Mouse (Mus musculus) stomach, embryonic 16.5 days (tissue): ENCODE results near the gene Mfsd6l. TPM values are rescaled to one million over a fixed set of nuclear protein-coding genes. Genes with fewer than 3 reads are reported as not detected.

Experiments
- ATAC-seq: fragments of 200-750 bp; cut with Nextera tagmentation; 2 replicates; pipeline ENCODE4 v1.8.0; 2017; ENCODE audit warnings: moderate number of reproducible peaks, moderate TSS enrichment; ENCODE audit not compliant: insufficient read depth, low FRiP score
- H3K27ac ChIP-seq: fragments of 300-500 bp; sonication (generic); 2 replicates; pipeline ENCODE4 v1.5.1; 2014; ENCODE audit warnings: low read length
- H3K27me3 ChIP-seq: fragments of 300-500 bp; sonication (generic); 2 replicates; pipeline ENCODE4 v1.6.1; 2014; ENCODE audit warnings: low read length, control low read depth, mixed read lengths; ENCODE audit not compliant: control insufficient read depth, insufficient read depth
- H3K36me3 ChIP-seq: fragments of 300-500 bp; sonication (generic); 2 replicates; pipeline ENCODE4 v1.6.1; 2014; ENCODE audit warnings: low read length; ENCODE audit not compliant: control insufficient read depth, insufficient read depth
- H3K4me1 ChIP-seq: fragments of 300-500 bp; sonication (generic); 2 replicates; pipeline ENCODE4 v1.6.1; 2014; ENCODE audit warnings: low read length, control low read depth, mixed read lengths; ENCODE audit not compliant: control insufficient read depth, insufficient read depth
- H3K4me2 ChIP-seq: fragments of 300-500 bp; sonication (generic); 2 replicates; pipeline ENCODE4 v1.6.1; 2014; ENCODE audit warnings: low read depth, low read length, mixed read lengths
- H3K4me3 ChIP-seq: fragments of 300-500 bp; sonication (generic); replicated peaks from 2 replicates; pipeline ENCODE4 v1.5.1; 2014; ENCODE audit warnings: mild to moderate bottlenecking, low read length
- H3K9ac ChIP-seq: fragments of 300-500 bp; sonication (generic); 2 replicates; pipeline ENCODE4 v1.6.1; 2014; ENCODE audit warnings: low read length
- H3K9me3 ChIP-seq: fragments of 300-500 bp; sonication (generic); replicated peaks from 2 replicates; pipeline ENCODE4 v1.6.1; 2016; ENCODE audit warnings: low read length, control low read depth; ENCODE audit not compliant: control insufficient read depth
- WGBS: fragments of 180-500 bp; shearing (Covaris S2); extraction: QIAGEN DNeasy Blood & Tissue Kit; methylation state at CpG from one replicate; pipeline ENCODE4 v1.1.7; 2014; 5-methylcytosine and 5-hydroxymethylcytosine counted together
- polyA plus RNA-seq: library from polyadenylated mRNA; unstranded; fragments of >200 nt; fragmentation: Nextera tagmentation; extraction: Ambion mirVana; gene quantifications from 2 replicates; pipeline ENCODE4 v1.2.1, GENCODE M21; 2015

The Mfsd6l gene
- polyA plus RNA-seq, 1 experiment from 2014 or later = 2.0 TPM

DNA sequence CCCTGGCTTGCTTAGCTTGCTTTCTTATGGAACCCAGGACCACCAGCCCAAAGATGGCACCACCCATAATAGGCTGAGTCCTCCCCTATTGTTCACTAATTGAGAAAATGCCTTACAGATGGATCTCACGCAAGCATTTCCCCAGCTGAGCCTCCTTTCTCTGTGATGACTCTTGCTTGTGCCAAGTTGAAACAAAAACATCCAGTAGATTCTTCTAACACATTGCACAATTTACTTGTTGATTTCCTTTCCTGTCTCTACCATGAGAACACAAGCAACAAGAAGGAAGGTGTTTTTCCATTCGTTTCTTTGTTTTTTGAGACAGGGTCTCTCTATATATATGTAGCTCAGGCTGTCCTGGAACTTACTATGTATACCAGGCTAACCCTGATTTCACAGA lies 51.1 kb downstream of the Mfsd6l start:
- WGBS = 83% methylated on average over 2 of the region's 2 CpGs
- Histone ChIP-seq H3K27ac (no peak overlapping the region), H3K9ac (no peak overlapping the region), H3K9me3 (no peaks in the 10 kb centered on the region), H3K4me3 (no peak overlapping the region), H3K4me2 (no peak overlapping the region), H3K4me1 (peaks cover 20% of the 10 kb centered on the region), H3K36me3 (no peaks in the 10 kb centered on the region), H3K27me3 (no peaks in the 10 kb centered on the region)
- no peak for ATAC-seq

Other genes with a start within 250 kb of the Mfsd6l start
- gene Ntn1, start 155.4 kb upstream of the Mfsd6l start, polyA plus RNA-seq = 11.3 and 13.5 TPM in 2 replicates
- gene Pik3r5, start 124.1 kb upstream of the Mfsd6l start, polyA plus RNA-seq = 0.65 and 0.79 TPM in 2 replicates
- 3.2 and 3.8 TPM in 2 replicates for gene Pik3r6, start 53.2 kb upstream of the Mfsd6l start, polyA plus RNA-seq
- 0.41 and 0.49 TPM in 2 replicates for gene Ccdc42, start 30.8 kb downstream of the Mfsd6l start, polyA plus RNA-seq
- 81.9 and 89.9 TPM in 2 replicates for gene Myh10, start 135.4 kb downstream of the Mfsd6l start, polyA plus RNA-seq